Mouse (Mus musculus): ENCODE data around the gene Pign. TPM values are rescaled to one million over a fixed set of nuclear protein-coding genes. Genes with fewer than 3 reads are reported as not detected.

The Pign gene
- polyA plus RNA-seq (2012) = 0.02 and 0.44 TPM in 2 replicates

DNA sequence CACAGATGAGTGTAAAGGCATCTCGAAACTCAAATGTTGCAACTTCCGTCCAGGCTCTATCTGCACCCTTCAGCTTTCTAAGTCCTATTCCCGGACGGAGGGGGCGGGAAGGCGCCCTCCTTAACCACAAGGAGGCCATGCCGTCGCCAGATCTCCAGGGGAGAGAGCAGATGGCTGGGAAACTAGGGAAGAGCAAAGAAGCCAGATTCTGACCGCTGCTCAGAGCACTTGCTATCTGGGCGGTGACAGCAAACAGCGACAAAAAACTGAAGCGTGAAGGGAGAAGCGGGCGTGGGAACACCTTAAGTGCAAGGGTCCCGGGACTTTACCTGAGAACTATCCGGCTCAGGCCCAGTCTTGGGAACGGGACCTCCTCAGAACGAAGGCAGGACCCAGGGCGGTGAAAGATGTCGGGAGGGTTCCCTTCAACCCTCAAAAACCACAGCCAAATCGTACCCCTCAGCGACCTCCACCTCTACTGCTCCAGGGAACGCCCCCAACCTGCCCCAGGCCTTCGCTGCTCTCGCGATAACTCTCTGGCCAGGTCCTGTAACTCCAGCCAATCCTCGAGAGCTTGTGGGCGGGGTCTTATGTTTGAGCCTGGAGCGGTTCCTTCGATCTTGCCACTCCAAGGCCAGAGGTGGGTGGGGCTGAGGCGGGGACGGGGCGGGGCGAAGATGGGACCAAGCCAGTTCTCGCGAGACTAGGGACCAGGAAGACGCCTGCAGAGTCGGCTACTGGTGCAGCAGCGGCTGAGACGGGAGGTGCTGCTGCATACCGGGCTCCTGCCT lies at the start of gene Pign, which contains the start of gene Relch:
Gene Pign, minus strand, starts transcription at position 507 of the 791 bp plus-strand sequence.
Gene Relch, plus strand, starts transcription at position 691 of the 791 bp plus-strand sequence.
- TF ChIP-seq TAL1 (IDR thresholded peaks at IDR 0.05; ENCODE audit: low read length) (no peak), GATA1 (IDR thresholded peaks at IDR 0.05; ENCODE audit: low read length) (no peak)
- H3K36me3 ChIP-seq (ENCODE audit: control insufficient read depth) = peaks cover 6% of the 10 kb centered on the region
- no peaks in the 10 kb centered on the region for H3K27me3 ChIP-seq (ENCODE audit: control insufficient read depth)
- H3K9me3 ChIP-seq (ENCODE audit: control insufficient read depth, low read length) = no peaks in the 10 kb centered on the region
- H3K4me1 ChIP-seq (ENCODE audit: control insufficient read depth) = peaks cover 34% of the 10 kb centered on the region
- H3K4me3 ChIP-seq (replicated peaks) = peak within 1 kb of the TSS; percentile 100

DNA sequence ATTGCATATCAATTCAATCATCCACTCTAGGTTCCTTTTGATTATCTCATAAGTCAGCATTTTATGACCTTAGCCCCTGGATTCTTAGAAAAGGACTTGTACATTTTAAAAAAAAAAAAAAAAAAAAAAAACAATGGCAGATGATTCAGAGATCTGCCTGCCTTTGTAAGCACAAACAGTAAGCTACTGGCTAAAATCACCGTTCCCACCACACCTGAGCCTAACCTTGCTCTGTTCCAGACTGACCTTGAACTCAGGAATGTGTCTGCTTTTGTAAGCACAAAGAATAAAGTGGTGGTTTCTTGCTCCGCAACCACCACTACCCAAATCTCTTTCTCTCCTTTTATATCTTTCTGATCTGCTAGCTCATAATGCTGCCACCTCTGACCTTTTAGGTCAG lies 49.3 kb upstream of the Pign start:
- TF ChIP-seq TAL1 (IDR thresholded peaks at IDR 0.05; ENCODE audit: low read length) = no peak
- no peak for TF ChIP-seq GATA1 (IDR thresholded peaks at IDR 0.05; ENCODE audit: low read length)
- Histone ChIP-seq H3K9me3 (ENCODE audit: control insufficient read depth, low read length) (no peaks in the 10 kb centered on the region), H3K36me3 (ENCODE audit: control insufficient read depth) (peaks cover 49% of the 10 kb centered on the region), H3K27me3 (ENCODE audit: control insufficient read depth) (no peaks in the 10 kb centered on the region), H3K4me1 (ENCODE audit: control insufficient read depth) (no peaks in the 10 kb centered on the region), H3K4me3 (replicated peaks) (no peak overlapping the region)

DNA sequence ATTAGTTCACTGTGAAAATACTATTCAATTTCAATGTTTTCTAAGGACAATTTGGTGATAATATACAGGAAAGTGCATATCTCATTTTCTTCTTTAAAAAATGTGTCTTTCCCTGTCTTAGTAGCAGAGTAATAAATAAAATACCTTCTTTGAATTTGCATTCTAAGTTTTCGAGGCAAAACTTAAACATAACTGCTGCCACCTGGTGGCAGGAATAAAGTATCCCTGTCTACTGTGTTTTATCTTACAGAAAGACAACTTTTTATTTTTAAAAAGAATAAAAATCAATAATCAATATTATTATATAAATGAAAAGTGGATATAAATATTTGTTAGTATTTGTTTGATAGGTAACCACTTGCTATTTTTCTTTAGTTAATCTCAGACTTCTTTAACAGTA lies 47.8 kb upstream of the Pign start:
- Histone ChIP-seq H3K27me3 (ENCODE audit: control insufficient read depth) (no peaks in the 10 kb centered on the region), H3K4me1 (ENCODE audit: control insufficient read depth) (no peaks in the 10 kb centered on the region), H3K4me3 (replicated peaks) (no peak overlapping the region), H3K9me3 (ENCODE audit: control insufficient read depth, low read length) (no peaks in the 10 kb centered on the region), H3K36me3 (ENCODE audit: control insufficient read depth) (peaks cover 47% of the 10 kb centered on the region)
- TF ChIP-seq TAL1 (IDR thresholded peaks at IDR 0.05; ENCODE audit: low read length) (no peak), GATA1 (IDR thresholded peaks at IDR 0.05; ENCODE audit: low read length) (no peak)

DNA sequence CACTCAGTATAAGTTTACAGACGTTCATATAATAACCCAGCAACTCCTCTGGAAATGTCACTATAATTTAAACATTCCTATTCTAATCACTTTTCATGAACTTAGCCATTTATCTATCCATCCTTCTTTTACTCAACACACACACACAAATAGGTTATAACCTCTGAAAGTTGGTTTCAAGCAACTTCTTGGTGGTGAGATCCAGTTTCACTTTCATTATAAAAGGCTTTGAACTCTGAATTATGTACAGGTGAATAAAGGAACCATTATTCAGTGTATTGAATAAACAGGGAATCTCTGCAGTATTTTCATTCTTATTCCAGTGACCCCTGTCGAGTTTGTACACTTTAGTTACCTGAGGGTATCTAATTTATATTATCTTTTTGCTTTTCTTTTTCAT lies 45.9 kb upstream of the Pign start:
- H3K4me1 ChIP-seq (ENCODE audit: control insufficient read depth) = no peaks in the 10 kb centered on the region
- no peak overlapping the region for H3K4me3 ChIP-seq (replicated peaks)
- H3K36me3 ChIP-seq (ENCODE audit: control insufficient read depth) = peaks cover 41% of the 10 kb centered on the region
- H3K27me3 ChIP-seq (ENCODE audit: control insufficient read depth) = no peaks in the 10 kb centered on the region
- no peaks in the 10 kb centered on the region for H3K9me3 ChIP-seq (ENCODE audit: control insufficient read depth, low read length)
- no peak for TF ChIP-seq TAL1 (IDR thresholded peaks at IDR 0.05; ENCODE audit: low read length)
- TF ChIP-seq GATA1 (IDR thresholded peaks at IDR 0.05; ENCODE audit: low read length) = no peak

DNA sequence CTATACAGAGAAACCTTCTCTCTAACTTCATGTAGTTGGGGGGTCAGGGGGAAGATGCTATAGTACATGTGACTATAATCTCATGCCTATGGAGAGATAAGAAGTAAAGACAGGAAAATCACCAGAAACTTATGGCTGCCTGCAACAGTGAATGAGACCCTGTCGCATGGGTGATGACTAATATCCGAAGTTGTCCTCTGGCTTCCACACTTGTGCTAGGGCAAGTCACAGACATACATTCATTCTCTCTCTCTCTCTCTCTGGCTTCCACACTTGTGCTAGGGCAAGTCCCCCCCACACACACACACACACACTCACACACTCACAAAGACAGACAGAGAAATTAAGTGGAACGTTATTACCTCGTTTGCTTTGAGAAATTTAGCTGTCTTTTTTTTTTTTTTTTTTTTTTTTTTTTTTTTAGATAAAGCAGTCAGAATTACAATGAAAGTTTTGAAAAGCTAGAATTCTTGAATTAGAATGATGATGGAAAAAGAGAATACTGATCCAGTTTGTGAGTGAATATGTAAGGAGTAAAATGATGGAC lies 37.6 kb upstream of the Pign start:
- H3K27me3 ChIP-seq (ENCODE audit: control insufficient read depth) = no peaks in the 10 kb centered on the region
- H3K4me3 ChIP-seq (replicated peaks) = no peak overlapping the region
- H3K36me3 ChIP-seq (ENCODE audit: control insufficient read depth) = peaks cover 23% of the 10 kb centered on the region
- TF ChIP-seq TAL1 (IDR thresholded peaks at IDR 0.05; ENCODE audit: low read length) = no peak
- TF ChIP-seq GATA1 (IDR thresholded peaks at IDR 0.05; ENCODE audit: low read length) = no peak
- no peaks in the 10 kb centered on the region for H3K4me1 ChIP-seq (ENCODE audit: control insufficient read depth)
- no peaks in the 10 kb centered on the region for H3K9me3 ChIP-seq (ENCODE audit: control insufficient read depth, low read length)

DNA sequence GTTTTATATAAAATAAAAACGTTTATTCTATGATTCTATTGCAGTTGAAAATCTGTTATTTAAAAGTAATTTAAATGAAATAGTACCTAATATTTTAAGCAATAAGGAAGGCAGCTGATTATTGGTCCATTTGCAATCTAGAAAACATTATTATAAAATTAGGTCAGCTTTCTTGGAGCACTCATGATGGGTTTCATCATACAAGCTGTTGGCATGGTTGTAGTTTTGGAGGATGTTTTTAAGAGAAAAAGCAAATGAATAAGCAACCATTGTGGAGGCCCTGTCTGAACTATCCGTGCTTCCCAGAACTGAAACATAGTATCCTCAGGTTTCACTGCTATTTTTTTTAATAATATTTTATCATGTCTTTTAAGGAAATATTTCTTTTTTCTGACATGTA lies 32.1 kb upstream of the Pign start:
- TF ChIP-seq GATA1 (IDR thresholded peaks at IDR 0.05; ENCODE audit: low read length) = no peak
- no peak for TF ChIP-seq TAL1 (IDR thresholded peaks at IDR 0.05; ENCODE audit: low read length)
- Histone ChIP-seq H3K4me1 (ENCODE audit: control insufficient read depth) (no peaks in the 10 kb centered on the region), H3K27me3 (ENCODE audit: control insufficient read depth) (no peaks in the 10 kb centered on the region), H3K36me3 (ENCODE audit: control insufficient read depth) (peaks cover 26% of the 10 kb centered on the region), H3K9me3 (ENCODE audit: control insufficient read depth, low read length) (no peaks in the 10 kb centered on the region), H3K4me3 (replicated peaks) (no peak overlapping the region)

DNA sequence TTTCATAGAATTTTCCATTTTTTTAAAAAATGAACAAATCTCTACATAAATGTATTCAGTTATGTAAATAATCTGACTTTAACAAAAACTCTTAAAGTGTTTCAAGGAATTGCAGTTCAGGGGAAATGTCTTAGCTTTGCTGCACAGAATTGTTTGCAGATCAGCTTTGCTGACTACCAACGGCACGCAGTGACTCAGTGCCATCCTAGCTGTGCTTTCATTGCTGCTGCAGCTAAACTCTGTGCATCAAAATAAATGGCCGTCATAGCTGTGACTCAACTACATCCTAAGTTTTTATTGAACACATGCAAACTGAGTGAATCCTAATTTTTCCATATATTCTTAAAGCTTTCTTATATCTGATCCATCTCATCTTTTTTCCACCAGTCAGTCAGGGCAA lies 22.0 kb upstream of the Pign start:
- Histone ChIP-seq H3K4me3 (replicated peaks) (no peak overlapping the region), H3K4me1 (ENCODE audit: control insufficient read depth) (no peaks in the 10 kb centered on the region), H3K27me3 (ENCODE audit: control insufficient read depth) (no peaks in the 10 kb centered on the region), H3K9me3 (ENCODE audit: control insufficient read depth, low read length) (no peaks in the 10 kb centered on the region), H3K36me3 (ENCODE audit: control insufficient read depth) (peaks cover 12% of the 10 kb centered on the region)
- TF ChIP-seq TAL1 (IDR thresholded peaks at IDR 0.05; ENCODE audit: low read length) (no peak), GATA1 (IDR thresholded peaks at IDR 0.05; ENCODE audit: low read length) (no peak)

DNA sequence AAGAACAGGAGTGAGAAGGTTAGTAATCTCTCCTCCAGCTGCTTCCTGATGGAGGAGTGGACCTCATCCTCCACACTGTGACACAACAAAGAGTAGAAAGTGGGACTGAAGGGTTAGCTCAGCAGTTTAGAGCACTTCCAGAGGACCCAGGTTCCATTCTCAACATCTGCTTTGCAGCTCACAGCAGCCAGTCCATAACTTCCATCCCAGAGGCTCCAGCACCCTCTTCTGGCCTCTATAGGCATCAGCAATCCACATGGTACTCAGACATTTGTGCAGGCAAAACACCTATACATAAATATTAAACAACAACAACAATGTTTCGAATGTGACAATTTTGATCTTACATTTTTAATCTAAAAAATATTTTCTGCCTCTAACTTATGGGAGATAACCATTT lies 17.1 kb upstream of the Pign start:
- peaks cover 23% of the 10 kb centered on the region for H3K36me3 ChIP-seq (ENCODE audit: control insufficient read depth)
- TF ChIP-seq GATA1 (IDR thresholded peaks at IDR 0.05; ENCODE audit: low read length) (no peak), TAL1 (IDR thresholded peaks at IDR 0.05; ENCODE audit: low read length) (no peak)
- no peaks in the 10 kb centered on the region for H3K9me3 ChIP-seq (ENCODE audit: control insufficient read depth, low read length)
- H3K4me1 ChIP-seq (ENCODE audit: control insufficient read depth) = peaks cover 2% of the 10 kb centered on the region; the same call in 1 of the 2 replicates
- H3K4me3 ChIP-seq (replicated peaks) = no peak overlapping the region
- H3K27me3 ChIP-seq (ENCODE audit: control insufficient read depth) = no peaks in the 10 kb centered on the region

DNA sequence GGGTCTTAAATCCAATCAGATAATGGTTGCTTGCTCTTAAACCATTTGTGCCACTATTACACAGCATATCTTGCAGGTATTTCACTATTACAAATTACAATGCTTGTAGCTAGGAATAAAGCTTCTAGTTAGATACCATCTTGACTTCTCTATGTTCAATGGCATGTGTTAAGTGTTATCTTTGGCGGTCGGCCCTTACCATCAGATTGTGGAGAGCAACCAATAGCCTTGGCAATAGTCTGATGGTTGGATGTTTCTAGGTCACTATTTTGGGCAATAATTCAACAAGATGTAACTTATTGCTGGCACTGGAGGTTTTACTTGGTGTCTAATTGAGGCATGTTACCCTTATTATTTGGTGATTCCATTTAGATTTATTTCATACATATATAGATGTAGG lies 11.3 kb upstream of the Pign start:
- Histone ChIP-seq H3K4me1 (ENCODE audit: control insufficient read depth) (peaks cover 4% of the 10 kb centered on the region), H3K9me3 (ENCODE audit: control insufficient read depth, low read length) (no peaks in the 10 kb centered on the region), H3K27me3 (ENCODE audit: control insufficient read depth) (no peaks in the 10 kb centered on the region), H3K4me3 (replicated peaks) (no peak overlapping the region), H3K36me3 (ENCODE audit: control insufficient read depth) (peaks cover 13% of the 10 kb centered on the region)
- TF ChIP-seq GATA1 (IDR thresholded peaks at IDR 0.05; ENCODE audit: low read length) (no peak), TAL1 (IDR thresholded peaks at IDR 0.05; ENCODE audit: low read length) (no peak)

Data from erythroblast, embryonic 14.5 days (primary cell).